Mouse (Mus musculus) thymus, postnatal 0 days (tissue): ENCODE measurements at regions not wholly inside any gene's neighbourhood (a gene's known extent, or its start where the extent isn't known, plus 50 kb on each side); places are given as distances from the start of the nearest gene placed in this dataset.

Experiments used
- DNase-seq: peaks from one replicate; pipeline ENCODE4 v3.0.0-alpha.2; 2015; ENCODE audit warnings: low spot score

- DNase-seq, result no peak
Observed at GRCm38 (mm10) chr7:136159136-136159535, 443.0 kb upstream of the Mki67 start.

- DNase-seq, result no peak
Observed at GRCm38 (mm10) chr7:136161526-136161925, 445.4 kb upstream of the Mki67 start.

DNA sequence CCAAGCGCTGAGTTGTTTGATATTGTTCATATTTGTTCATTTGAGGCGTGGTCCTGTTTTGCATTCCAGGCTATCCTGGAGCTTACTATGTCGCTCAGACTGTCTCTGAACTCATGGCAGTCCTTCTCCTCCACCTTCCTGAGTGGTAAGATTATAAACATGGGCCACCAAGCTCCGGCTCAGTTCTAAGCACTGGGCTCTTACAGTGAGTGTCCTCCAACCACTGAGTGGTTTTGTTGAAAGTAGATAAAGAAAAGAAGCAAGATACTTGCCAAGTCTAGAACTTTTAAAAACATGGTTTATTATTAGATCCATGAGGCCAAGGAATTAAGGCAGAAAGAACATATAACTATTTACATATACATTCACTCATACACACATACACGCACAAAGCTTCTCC lies 448.7 kb upstream of the Mki67 start:
- DNase-seq, result no peak

DNA sequence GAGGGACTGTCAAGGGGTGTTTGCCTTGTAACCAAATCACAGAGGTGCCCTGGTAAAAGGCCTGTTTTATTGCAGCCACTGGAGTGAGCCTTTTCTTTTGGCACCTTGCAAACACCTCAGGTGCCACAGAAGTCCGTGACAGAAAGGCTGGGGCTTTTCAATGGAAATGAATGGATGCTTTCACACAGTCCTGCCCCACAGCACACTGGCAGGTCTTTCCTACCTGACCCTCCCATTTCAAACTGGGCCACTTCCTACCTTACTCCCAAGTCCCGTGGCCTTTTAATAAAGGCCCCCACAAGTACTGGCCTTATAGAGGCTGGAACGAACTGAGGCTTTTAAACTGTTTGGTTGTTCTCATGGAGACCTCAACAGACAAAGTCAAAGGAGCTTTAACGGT lies 453.1 kb upstream of the Mki67 start:
- no peak for DNase-seq

DNA sequence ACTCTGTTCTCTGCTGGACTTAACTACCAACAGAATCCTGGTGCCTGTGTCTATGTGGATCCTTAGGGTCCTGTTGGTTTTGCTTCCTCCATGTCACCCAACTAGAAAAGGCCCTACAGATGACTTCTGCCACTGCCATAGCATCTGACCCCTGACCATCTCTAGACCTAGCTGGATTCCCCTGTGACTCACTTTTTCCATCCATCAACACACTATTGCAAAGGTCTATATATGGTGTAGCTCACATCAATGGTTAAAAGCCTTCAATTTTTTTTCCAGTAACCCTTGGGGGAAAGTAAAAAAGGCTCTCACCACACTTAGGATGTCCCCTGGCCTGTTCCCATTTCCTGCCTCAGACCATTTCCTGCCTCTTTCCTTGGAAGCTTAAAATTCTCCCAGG lies 460.2 kb upstream of the Mki67 start:
- no peak for DNase-seq

DNA sequence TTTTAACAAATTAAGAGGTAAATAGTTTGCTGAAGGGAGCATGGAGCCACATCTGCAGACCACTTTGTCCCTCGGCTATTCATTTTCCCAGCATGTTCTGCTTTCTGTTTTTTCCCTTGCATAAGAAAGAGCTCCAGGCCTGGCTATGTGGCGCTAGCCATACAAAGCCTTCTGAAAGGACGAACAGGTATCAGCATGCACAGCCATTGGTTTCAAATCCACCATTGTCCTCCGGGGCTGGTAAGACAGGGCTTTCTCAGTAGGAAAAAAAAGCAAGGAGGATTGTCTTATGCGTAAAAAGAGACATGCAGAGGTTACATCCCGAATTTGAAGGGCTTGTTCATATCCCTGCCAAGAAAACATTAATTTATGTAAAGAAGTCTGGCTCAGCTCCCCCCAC lies 464.8 kb upstream of the Mki67 start:
- no peak for DNase-seq

DNA sequence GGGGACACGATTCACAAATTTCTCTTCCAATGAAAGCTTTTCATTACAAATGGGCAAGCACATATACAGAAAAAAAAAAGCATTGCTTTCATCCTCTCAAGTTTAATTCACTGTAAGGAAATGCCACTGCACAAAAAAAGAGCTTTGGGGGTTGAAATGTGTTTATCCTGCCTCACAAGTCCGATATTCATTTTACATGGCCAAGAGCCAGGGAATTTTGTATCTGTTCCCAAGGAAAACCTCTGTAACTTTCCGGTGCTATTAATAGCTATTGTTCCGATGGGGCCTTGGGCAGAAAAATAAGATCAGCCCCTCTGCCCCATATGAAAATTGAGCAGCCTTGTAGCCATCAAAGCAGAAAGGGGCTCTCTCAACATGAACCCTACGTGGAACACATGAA lies 465.9 kb upstream of the Mki67 start:
- DNase-seq, result no peak

GRCm38 (mm10) chr7:136196424-136197160 lies 480.4 kb upstream of the Mki67 start:
- DNase-seq, result no peak

GRCm38 (mm10) chr7:136208879-136209278 lies 492.7 kb upstream of the Mki67 start:
- DNase-seq, result no peak

GRCm38 (mm10) chr7:136209299-136210171 lies 493.4 kb upstream of the Mki67 start:
- DNase-seq, result no peak

GRCm38 (mm10) chr7:136212492-136212891 lies 496.3 kb upstream of the Mki67 start:
- no peak for DNase-seq

GRCm38 (mm10) chr7:136213057-136213961 lies 497.1 kb upstream of the Mki67 start:
- DNase-seq, result no peak

DNA sequence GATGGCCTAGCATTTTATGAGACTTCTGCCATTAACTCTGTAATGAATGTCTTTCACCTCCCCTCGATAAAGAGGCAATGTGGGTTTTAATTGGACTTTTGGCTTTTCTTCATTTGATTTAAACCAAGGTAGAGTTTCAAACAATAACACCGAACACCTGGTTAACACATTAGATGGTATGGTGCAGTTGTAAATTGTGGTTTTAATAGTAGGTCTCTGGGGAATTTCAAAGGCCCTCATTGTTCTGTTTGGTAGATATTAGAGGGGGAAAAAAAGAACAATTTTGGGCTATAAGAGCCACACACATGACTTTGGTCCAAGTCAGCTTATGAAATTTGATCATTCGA lies 497.8 kb upstream of the Mki67 start:
- DNase-seq, result no peak

GRCm38 (mm10) chr7:136214415-136214814 lies 498.3 kb upstream of the Mki67 start:
- DNase-seq, result no peak

DNA sequence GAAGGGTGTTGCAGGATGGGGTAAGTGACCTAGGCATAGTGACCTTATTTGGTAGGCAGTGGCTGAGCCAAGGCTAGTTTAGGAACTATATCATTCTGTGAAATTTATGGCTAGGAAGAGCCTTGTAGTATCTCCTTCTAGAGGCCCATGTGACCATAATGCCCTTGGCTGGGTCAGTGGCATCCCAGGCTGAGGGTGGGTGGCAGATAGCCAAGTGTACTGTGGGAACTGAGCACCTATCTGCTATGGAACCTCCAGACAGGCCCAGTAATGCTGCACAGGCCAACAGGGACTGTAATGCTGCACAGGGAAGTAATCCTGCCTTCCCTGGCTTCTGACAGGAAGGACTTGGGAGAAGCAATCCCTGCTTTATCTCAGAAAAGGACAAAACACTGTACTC lies 500.6 kb upstream of the Mki67 start:
- DNase-seq, result no peak

GRCm38 (mm10) chr7:136219564-136220244 lies 503.5 kb upstream of the Mki67 start:
- DNase-seq, result no peak

- DNase-seq, result no peak
Observed at GRCm38 (mm10) chr7:136220245-136221167, 504.3 kb upstream of the Mki67 start.

DNA sequence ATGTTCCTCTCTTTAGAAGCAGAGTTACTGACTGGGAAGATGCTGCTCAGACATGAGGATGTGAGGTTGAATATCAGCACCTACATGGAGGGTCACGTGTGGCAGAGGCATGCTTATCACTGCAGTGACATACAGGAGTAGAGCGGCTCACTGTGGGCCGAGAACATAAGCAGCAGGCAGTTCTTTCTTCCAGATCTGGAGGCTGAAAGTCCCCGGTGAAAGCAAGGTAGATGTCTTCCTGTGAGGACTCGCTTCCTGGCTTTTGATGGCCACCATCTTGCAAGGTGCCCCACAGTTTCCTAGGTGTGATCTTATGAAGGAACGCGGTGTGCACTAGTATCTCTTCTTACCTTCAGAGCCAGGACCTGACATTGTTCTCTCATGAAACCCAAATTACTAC lies 505.5 kb upstream of the Mki67 start:
- no peak for DNase-seq

- no peak for DNase-seq
Observed at GRCm38 (mm10) chr7:136226031-136226430, 509.9 kb upstream of the Mki67 start.

GRCm38 (mm10) chr7:136228331-136228730 lies 512.2 kb upstream of the Mki67 start:
- no peak for DNase-seq
